Mouse (Mus musculus): ENCODE data around the gene Hook1. TPM values are rescaled to one million over a fixed set of nuclear protein-coding genes. Genes with fewer than 3 reads are reported as not detected.
A peak's percentile ranks its signal among the peaks of the same experiment; 100 is the strongest.

Gene Hook1
- polyA plus RNA-seq (2015; fragmentation: Nextera tagmentation; extraction: Ambion mirVana) = 7.9 and 8.4 TPM in 2 replicates

DNA sequence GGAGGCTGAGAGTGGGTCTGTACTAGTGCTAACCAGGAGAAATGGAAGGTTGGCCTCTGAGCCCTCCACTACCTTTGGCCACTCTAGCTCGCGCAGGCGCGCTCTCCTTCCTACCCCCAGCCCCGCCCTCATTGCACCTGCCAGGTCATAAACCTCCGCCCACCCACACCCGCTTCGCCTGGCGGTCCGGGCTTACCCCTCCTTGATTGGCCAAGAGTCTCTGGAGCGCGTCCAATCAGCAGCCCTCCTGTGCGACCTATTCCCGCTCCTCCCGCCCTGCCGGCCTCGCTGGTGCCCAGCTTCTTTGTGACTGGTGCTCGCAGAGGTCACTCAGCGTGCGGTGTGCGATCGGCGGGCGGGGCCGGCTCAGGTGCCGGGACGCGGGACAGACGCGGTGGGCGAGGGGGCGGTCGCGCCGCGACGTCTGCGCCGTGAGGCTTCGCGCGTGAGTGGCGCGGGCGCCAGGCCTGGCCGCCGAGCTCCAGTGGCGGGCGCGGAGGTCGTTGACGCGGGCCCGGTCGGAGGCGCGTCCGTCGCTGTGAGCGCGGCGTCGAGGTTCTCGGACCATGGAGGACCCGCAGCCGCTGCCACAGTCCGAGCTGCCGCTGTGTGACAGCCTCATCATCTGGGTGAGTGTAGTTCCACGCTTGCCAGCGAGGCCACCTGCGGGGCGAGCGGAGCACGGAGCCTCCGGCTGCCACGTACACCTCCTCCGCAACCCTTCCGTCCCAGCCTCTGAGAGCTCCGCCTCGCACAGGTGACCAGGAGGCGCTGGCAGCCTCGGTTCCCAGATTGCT is at the start of gene Hook1:
Gene Hook1, plus strand, starts transcription at position 313 of the 797 bp plus-strand sequence.
- H3K27ac ChIP-seq (ENCODE audit: low read length) = peak within 1 kb of the TSS; percentile 30; the same call in 1 of the 2 replicates
- under 1% methylated on average over 72 of the region's 82 CpGs for WGBS (ENCODE audit: insufficient replicate concordance)

DNA sequence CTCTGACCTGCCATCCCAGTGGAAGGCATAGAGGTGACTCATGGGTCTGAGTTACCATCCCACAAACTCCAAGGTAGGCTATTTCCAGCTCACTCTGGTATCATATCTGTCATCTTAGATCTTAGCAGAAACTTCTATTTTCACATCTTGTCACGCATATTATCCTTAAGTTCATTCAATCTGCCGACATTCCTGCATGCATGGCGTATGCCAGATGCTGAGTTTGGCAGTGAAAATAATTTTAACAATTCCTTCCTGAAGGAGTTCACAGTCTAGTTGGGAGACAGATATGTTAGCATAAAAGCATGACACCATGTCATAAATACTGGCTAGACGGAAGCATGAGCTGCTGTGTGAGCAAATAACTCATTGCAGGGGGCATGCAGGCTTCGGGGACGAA is 49.3 kb upstream of the Hook1 start:
- Histone ChIP-seq H3K9ac (ENCODE audit: low read depth, low read length) (no peak overlapping the region), H3K4me1 (ENCODE audit: control insufficient read depth, low read depth, low read length) (no peaks in the 10 kb centered on the region), H3K36me3 (ENCODE audit: control insufficient read depth, insufficient read depth) (no peaks in the 10 kb centered on the region), H3K27ac (ENCODE audit: low read length) (no peak overlapping the region), H3K4me3 (ENCODE audit: low read depth, low read length) (no peak overlapping the region), H3K27me3 (ENCODE audit: control insufficient read depth, insufficient read depth, low read depth, low read length) (no peaks in the 10 kb centered on the region), H3K9me3 (replicated peaks; ENCODE audit: control insufficient read depth, low read length) (no peaks in the 10 kb centered on the region), H3K4me2 (ENCODE audit: low read depth, low read length) (no peak overlapping the region)
- WGBS (ENCODE audit: insufficient replicate concordance) = 57% methylated on average over 6 of the region's 6 CpGs
- no peak for ATAC-seq (ENCODE audit: low read depth)

More for the DNA sequence above, at the start of gene Hook1:
- H3K36me3 ChIP-seq (ENCODE audit: control insufficient read depth, insufficient read depth) = no peaks in the 10 kb centered on the region
- peak; percentile 98 for ATAC-seq (ENCODE audit: low read depth)
- no peaks in the 10 kb centered on the region for H3K4me1 ChIP-seq (ENCODE audit: control insufficient read depth, low read depth, low read length)
- peak within 1 kb of the TSS; percentile 61 for H3K4me2 ChIP-seq (ENCODE audit: low read depth, low read length)
- H3K4me3 ChIP-seq (ENCODE audit: low read depth, low read length) = peak within 1 kb of the TSS; percentile 62
- no peaks in the 10 kb centered on the region for H3K9me3 ChIP-seq (replicated peaks; ENCODE audit: control insufficient read depth, low read length)
- no peaks in the 10 kb centered on the region; the same call in 1 of the 2 replicates for H3K27me3 ChIP-seq (ENCODE audit: control insufficient read depth, insufficient read depth, low read depth, low read length)
- peak within 1 kb of the TSS; percentile 55; the same call in 1 of the 2 replicates for H3K9ac ChIP-seq (ENCODE audit: low read depth, low read length)

DNA sequence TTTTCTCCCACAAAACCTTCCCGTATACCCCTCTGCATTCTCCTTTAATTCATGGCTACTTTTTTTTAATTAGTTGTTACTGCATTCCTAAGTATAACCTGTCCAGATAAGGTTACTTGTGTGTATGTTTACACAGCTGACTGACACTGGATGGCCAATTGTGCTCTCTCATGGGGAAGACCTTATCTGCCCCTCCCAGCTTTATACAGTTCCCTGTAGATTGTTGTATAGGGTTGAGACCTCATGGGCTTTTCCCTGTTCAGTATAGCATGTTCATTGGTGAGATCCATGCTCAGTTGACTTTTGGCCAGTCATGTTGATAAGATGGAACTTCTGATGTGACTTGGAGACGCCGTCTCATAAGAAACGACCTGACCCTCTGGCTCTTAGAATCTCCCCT is 46.6 kb upstream of the Hook1 start:
- 55% methylated on average over 4 of the region's 4 CpGs for WGBS (ENCODE audit: insufficient replicate concordance)
- Histone ChIP-seq H3K36me3 (ENCODE audit: control insufficient read depth, insufficient read depth) (no peaks in the 10 kb centered on the region), H3K27ac (ENCODE audit: low read length) (no peak overlapping the region), H3K4me1 (ENCODE audit: control insufficient read depth, low read depth, low read length) (no peaks in the 10 kb centered on the region), H3K4me2 (ENCODE audit: low read depth, low read length) (no peak overlapping the region), H3K27me3 (ENCODE audit: control insufficient read depth, insufficient read depth, low read depth, low read length) (no peaks in the 10 kb centered on the region), H3K9me3 (replicated peaks; ENCODE audit: control insufficient read depth, low read length) (no peaks in the 10 kb centered on the region), H3K9ac (ENCODE audit: low read depth, low read length) (no peak overlapping the region), H3K4me3 (ENCODE audit: low read depth, low read length) (no peak overlapping the region)
- ATAC-seq (ENCODE audit: low read depth) = no peak

DNA sequence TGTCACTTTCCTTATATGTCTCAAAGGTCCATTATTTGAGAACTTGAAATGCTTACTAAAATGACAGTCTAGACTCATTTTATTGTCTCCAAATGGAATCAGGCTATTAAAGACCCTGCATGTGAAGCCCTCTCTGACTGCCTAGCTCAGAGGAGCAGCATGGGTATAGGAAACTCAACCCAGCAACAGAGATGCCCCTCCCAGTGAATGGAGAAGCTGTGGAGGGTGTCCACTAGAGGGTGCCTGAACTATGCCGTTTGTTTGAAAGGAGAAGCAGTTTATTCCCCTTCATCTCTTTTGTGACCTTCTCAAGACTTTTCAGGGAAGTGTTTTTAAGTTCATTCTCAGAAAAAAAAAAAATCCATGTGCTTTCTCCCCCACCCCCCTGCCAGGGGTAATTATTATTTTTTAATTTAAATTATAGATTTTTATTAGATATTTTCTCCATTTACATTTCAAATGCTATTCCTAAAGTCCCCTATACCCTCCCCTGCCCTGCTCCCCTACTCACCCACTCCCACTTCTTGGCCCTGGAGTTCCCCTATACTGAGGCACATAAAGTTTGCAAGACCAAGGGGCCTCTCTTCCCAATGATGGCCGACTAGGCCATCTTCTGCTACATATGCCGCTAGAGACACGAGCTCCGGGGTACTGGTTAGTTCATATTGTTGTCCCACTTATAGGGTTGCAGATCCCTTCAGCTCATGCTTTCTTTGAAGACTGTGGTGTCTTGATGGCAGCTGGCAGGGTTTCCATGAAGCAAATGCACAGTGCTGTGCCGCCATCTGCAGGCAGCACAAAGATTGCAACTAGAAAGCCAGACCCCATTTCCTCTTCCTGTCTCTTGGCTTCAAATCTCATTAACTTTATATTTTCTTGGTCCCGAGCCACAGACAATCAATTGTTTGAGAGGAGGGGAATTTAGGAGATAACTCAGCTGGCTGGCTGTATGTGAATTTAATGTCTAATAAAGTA is 42.5 kb upstream of the Hook1 start:
- H3K27ac ChIP-seq (ENCODE audit: low read length) = no peak overlapping the region
- no peaks in the 10 kb centered on the region for H3K4me1 ChIP-seq (ENCODE audit: control insufficient read depth, low read depth, low read length)
- 9% methylated on average over 7 of the region's 7 CpGs for WGBS (ENCODE audit: insufficient replicate concordance)
- no peak overlapping the region for H3K4me3 ChIP-seq (ENCODE audit: low read depth, low read length)
- ATAC-seq (ENCODE audit: low read depth) = no peak
- no peak overlapping the region for H3K9ac ChIP-seq (ENCODE audit: low read depth, low read length)
- no peak overlapping the region for H3K4me2 ChIP-seq (ENCODE audit: low read depth, low read length)
- no peaks in the 10 kb centered on the region for H3K36me3 ChIP-seq (ENCODE audit: control insufficient read depth, insufficient read depth)
- no peaks in the 10 kb centered on the region for H3K9me3 ChIP-seq (replicated peaks; ENCODE audit: control insufficient read depth, low read length)
- H3K27me3 ChIP-seq (ENCODE audit: control insufficient read depth, insufficient read depth, low read depth, low read length) = no peaks in the 10 kb centered on the region

DNA sequence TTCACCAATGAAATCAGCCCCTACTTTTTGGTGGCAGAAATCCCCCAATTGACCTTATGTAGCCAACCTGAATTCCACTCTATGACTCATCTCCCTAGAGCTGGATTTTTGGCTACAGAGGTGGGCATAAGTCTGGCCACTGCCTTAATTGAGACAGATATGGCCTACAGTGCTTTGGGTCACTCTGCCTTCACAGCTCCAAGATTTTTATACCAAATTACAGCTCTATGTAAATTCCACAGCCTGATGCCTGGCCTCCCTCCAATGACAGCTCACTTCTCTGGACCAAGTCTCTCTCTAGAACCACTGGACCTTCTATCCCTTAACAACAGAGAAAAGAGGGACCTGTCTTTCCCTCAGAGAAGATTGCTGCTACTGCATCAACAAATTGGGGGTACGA is 38.2 kb upstream of the Hook1 start:
- no peaks in the 10 kb centered on the region for H3K27me3 ChIP-seq (ENCODE audit: control insufficient read depth, insufficient read depth, low read depth, low read length)
- WGBS (ENCODE audit: insufficient replicate concordance) = 41% methylated on average over 1 of the region's 1 CpGs
- H3K9ac ChIP-seq (ENCODE audit: low read depth, low read length) = no peak overlapping the region
- ATAC-seq (ENCODE audit: low read depth) = no peak
- no peaks in the 10 kb centered on the region for H3K9me3 ChIP-seq (replicated peaks; ENCODE audit: control insufficient read depth, low read length)
- no peak overlapping the region for H3K4me3 ChIP-seq (ENCODE audit: low read depth, low read length)
- H3K4me2 ChIP-seq (ENCODE audit: low read depth, low read length) = no peak overlapping the region
- H3K27ac ChIP-seq (ENCODE audit: low read length) = no peak overlapping the region
- H3K36me3 ChIP-seq (ENCODE audit: control insufficient read depth, insufficient read depth) = no peaks in the 10 kb centered on the region
- no peaks in the 10 kb centered on the region for H3K4me1 ChIP-seq (ENCODE audit: control insufficient read depth, low read depth, low read length)

DNA sequence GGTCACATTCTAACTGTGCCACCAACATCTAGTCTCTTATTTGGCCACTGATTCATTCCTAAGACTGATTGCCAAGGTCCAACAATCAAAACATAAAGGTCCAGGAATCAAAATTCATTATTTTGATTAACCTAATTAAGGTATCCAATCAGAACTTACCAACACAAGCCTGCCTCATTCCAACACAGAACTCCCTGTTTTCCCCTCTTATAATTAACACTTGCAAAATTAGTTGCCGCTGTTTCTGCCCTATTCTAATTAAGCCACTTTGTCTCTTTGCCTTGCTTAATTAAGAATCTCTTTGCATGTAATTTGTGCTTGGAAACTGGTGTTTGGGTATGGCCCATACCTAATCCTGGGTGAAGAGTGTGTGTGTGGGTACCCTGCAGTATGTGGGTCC is 37.1 kb upstream of the Hook1 start:
- no peak for ATAC-seq (ENCODE audit: low read depth)
- H3K36me3 ChIP-seq (ENCODE audit: control insufficient read depth, insufficient read depth) = no peaks in the 10 kb centered on the region
- H3K4me2 ChIP-seq (ENCODE audit: low read depth, low read length) = no peak overlapping the region
- H3K9me3 ChIP-seq (replicated peaks; ENCODE audit: control insufficient read depth, low read length) = no peaks in the 10 kb centered on the region
- 66% methylated on average over 1 of the region's 1 CpGs for WGBS (ENCODE audit: insufficient replicate concordance)
- no peak overlapping the region for H3K4me3 ChIP-seq (ENCODE audit: low read depth, low read length)
- H3K9ac ChIP-seq (ENCODE audit: low read depth, low read length) = no peak overlapping the region
- no peaks in the 10 kb centered on the region for H3K27me3 ChIP-seq (ENCODE audit: control insufficient read depth, insufficient read depth, low read depth, low read length)
- H3K27ac ChIP-seq (ENCODE audit: low read length) = no peak overlapping the region
- no peaks in the 10 kb centered on the region for H3K4me1 ChIP-seq (ENCODE audit: control insufficient read depth, low read depth, low read length)

DNA sequence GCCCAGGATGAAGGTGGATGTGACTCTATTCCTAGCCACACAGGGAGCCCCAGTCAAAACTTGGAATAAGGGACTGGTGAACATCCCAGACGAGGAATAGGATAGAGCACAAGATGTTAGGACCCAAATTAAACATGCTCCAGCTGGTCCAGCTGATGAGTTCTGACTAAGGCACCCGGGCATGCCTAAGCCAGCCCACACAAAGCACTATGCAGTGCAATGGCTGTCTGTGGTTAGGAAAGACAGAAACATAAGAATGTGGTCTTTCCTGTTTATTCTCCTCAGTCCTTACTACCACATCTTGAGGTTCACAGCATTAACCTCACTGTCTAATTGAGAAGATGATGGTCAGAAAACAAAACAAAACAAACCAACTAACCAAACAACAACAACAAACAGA is 35.7 kb upstream of the Hook1 start:
- no peak for ATAC-seq (ENCODE audit: low read depth)
- Histone ChIP-seq H3K27me3 (ENCODE audit: control insufficient read depth, insufficient read depth, low read depth, low read length) (no peaks in the 10 kb centered on the region), H3K9me3 (replicated peaks; ENCODE audit: control insufficient read depth, low read length) (no peaks in the 10 kb centered on the region), H3K4me2 (ENCODE audit: low read depth, low read length) (no peak overlapping the region), H3K4me3 (ENCODE audit: low read depth, low read length) (no peak overlapping the region), H3K36me3 (ENCODE audit: control insufficient read depth, insufficient read depth) (no peaks in the 10 kb centered on the region), H3K4me1 (ENCODE audit: control insufficient read depth, low read depth, low read length) (no peaks in the 10 kb centered on the region), H3K27ac (ENCODE audit: low read length) (no peak overlapping the region), H3K9ac (ENCODE audit: low read depth, low read length) (no peak overlapping the region)
- 31% methylated on average over 2 of the region's 2 CpGs for WGBS (ENCODE audit: insufficient replicate concordance)

DNA sequence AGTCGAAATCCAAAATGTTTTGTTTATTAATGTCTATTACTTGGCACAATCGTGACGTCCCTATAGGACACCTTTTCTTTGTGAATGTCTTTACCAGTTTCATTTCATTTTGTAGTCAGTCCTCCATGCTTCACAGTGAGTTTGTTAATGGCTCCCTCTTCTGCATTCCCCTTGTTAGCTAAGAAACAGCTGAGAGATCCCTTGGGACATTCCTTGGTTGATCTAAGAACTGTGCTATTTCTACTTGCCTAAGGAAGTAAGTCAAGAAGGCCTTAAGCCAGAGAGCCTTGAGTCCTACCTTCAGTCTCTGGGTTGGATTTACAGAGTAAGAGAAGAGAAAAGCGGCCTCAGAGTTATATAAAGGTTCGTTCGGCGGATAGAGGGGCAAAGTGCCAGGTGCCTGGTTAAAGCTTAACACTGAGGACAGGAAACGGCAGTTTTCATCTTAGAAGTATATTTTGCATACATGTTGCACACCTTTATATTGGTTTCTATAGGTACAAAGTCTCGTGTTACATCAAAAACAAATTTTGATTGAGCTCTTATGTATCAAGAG is 33.2 kb upstream of the Hook1 start:
- no peaks in the 10 kb centered on the region for H3K9me3 ChIP-seq (replicated peaks; ENCODE audit: control insufficient read depth, low read length)
- H3K36me3 ChIP-seq (ENCODE audit: control insufficient read depth, insufficient read depth) = no peaks in the 10 kb centered on the region
- WGBS (ENCODE audit: insufficient replicate concordance) = 60% methylated on average over 9 of the region's 9 CpGs
- no peaks in the 10 kb centered on the region for H3K27me3 ChIP-seq (ENCODE audit: control insufficient read depth, insufficient read depth, low read depth, low read length)
- no peaks in the 10 kb centered on the region for H3K4me1 ChIP-seq (ENCODE audit: control insufficient read depth, low read depth, low read length)
- H3K4me2 ChIP-seq (ENCODE audit: low read depth, low read length) = no peak overlapping the region
- no peak overlapping the region for H3K27ac ChIP-seq (ENCODE audit: low read length)
- ATAC-seq (ENCODE audit: low read depth) = no peak
- no peak overlapping the region for H3K4me3 ChIP-seq (ENCODE audit: low read depth, low read length)
- no peak overlapping the region for H3K9ac ChIP-seq (ENCODE audit: low read depth, low read length)
